Mouse (Mus musculus) forebrain, embryonic 13.5 days (tissue): ENCODE results near the gene Ptpre. TPM values are rescaled to one million over a fixed set of nuclear protein-coding genes. Genes with fewer than 3 reads are reported as not detected.
"Not testable (repeated sequence)": the region's sequence is repeated elsewhere in the genome, so short reads cannot be mapped to it uniquely, and the experiment has no call there.

Experiments used
- ATAC-seq: fragments of 200-750 bp; cut with Nextera tagmentation; 2 replicates; pipeline ENCODE4 v1.8.0; 2017
- H3K27ac ChIP-seq: fragments of 300-500 bp; sonication (generic); 2 replicates; pipeline ENCODE4 v1.5.1; 2015; ENCODE audit warnings: inconsistent platforms, mild to moderate bottlenecking, moderate library complexity
- H3K27me3 ChIP-seq: fragments of 300-500 bp; sonication (generic); 2 replicates; pipeline ENCODE4 v1.6.1; 2015; ENCODE audit warnings: mild to moderate bottlenecking, inconsistent platforms
- H3K36me3 ChIP-seq: fragments of 300-500 bp; sonication (generic); 2 replicates; pipeline ENCODE4 v1.6.1; 2015; ENCODE audit warnings: mild to moderate bottlenecking, inconsistent platforms; ENCODE audit not compliant: poor library complexity, severe bottlenecking
- H3K4me1 ChIP-seq: fragments of 300-500 bp; sonication (generic); 2 replicates; pipeline ENCODE4 v1.6.1; 2015; ENCODE audit warnings: inconsistent platforms
- H3K4me2 ChIP-seq: fragments of 300-500 bp; sonication (generic); 2 replicates; pipeline ENCODE4 v1.6.1; 2015; ENCODE audit warnings: inconsistent platforms, mild to moderate bottlenecking, moderate library complexity
- H3K4me3 ChIP-seq: fragments of 300-500 bp; sonication (generic); 2 replicates; pipeline ENCODE4 v1.5.1; 2015; ENCODE audit warnings: mild to moderate bottlenecking, inconsistent platforms
- H3K9ac ChIP-seq: fragments of 300-500 bp; sonication (generic); 2 replicates; pipeline ENCODE4 v1.6.1; 2015; ENCODE audit warnings: mild to moderate bottlenecking, inconsistent platforms
- H3K9me3 ChIP-seq: fragments of 300-500 bp; sonication (generic); replicated peaks from 2 replicates; pipeline ENCODE4 v1.6.1; 2016; ENCODE audit warnings: inconsistent platforms
- WGBS: fragments of 180-500 bp; shearing (Covaris S2); methylation state at CpG from one replicate; pipeline ENCODE4 v1.1.7; 2015; 5-methylcytosine and 5-hydroxymethylcytosine counted together
- polyA plus RNA-seq: library from polyadenylated mRNA; unstranded; fragments of >200 nt; fragmentation: Nextera tagmentation; extraction: Ambion mirVana; gene quantifications from 2 replicates; pipeline ENCODE4 v1.2.1, GENCODE M21; 2015

Ptpre gene
- polyA plus RNA-seq, 1 experiment from 2014 or later: 2.3 TPM

DNA sequence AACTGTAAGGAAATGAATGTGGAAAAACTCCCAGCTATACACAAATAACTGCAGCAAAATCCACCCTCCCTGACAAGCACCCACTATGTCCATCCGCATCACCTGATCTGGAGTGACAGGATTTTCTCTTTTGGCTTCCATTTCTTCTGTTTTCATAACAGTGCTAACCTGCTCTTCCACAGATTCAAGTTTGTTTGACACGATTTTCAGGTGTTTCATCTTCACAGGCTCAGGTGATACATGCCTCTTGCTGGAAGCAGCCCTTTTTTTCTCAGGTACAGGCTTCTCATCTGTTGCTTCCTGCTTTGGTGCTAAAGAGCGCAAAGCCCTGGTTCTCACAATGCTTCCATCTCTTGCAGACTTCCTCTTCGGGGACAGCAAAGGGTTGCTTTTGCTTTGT, 156.8 kb downstream of the Ptpre start:
- Histone ChIP-seq H3K27me3 (no peaks in the 10 kb centered on the region), H3K9me3 (no peaks in the 10 kb centered on the region), H3K36me3 (peaks cover 96% of the 10 kb centered on the region), H3K4me3 (no peak overlapping the region), H3K4me1 (no peaks in the 10 kb centered on the region), H3K4me2 (no peak overlapping the region), H3K9ac (no peak overlapping the region), H3K27ac (no peak overlapping the region)
- ATAC-seq: no peak
- 93% methylated on average over 4 of the region's 4 CpGs for WGBS

DNA sequence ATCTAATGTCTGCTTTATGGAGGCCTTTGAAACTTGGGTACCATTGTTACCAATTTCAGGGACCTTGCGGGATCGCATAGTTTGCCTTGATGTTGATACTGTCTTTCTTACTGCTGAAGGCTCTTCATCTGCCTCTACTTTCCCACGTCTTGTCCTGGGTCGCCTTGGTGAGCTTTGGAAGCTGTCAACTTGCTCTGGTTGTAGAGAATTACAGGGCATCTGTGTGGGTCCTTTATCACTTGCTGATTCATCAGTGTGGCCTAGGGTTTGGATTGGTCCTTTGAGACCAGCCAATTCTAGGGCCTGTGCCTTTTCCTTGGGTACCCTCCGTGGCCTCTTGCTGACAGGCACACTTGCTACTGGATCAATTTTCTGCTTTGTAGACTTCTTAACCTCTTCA, 157.5 kb downstream of the Ptpre start:
- no peak overlapping the region for H3K9ac ChIP-seq
- no peaks in the 10 kb centered on the region for H3K4me1 ChIP-seq
- no peak overlapping the region for H3K4me2 ChIP-seq
- no peak overlapping the region for H3K4me3 ChIP-seq
- H3K9me3 ChIP-seq: no peaks in the 10 kb centered on the region
- peaks cover 96% of the 10 kb centered on the region for H3K36me3 ChIP-seq
- no peak for ATAC-seq
- H3K27me3 ChIP-seq: no peaks in the 10 kb centered on the region
- no peak overlapping the region for H3K27ac ChIP-seq
- 94% methylated on average over 5 of the region's 5 CpGs for WGBS

DNA sequence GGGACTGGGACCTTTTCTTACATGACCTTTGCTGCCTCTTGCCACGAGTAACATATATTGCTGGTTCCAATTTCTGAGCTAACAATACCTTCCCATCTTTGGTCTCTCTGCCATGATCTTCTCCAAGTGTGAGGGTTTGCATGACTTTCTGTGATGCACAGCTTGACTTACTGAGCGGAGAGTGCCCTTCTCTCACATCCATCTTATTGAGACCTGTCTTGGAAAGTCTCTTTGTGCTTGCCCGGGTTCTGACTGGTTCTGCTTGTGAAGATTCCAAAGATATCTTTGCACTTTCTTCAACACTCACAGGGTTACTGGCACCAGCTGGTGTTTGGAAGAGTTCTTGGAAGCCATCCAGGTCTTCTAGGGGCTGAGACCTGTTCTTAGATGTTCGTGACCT, 158.8 kb downstream of the Ptpre start:
- Histone ChIP-seq H3K36me3 (peaks cover 97% of the 10 kb centered on the region), H3K9me3 (no peaks in the 10 kb centered on the region), H3K4me3 (no peak overlapping the region), H3K4me1 (no peaks in the 10 kb centered on the region), H3K27ac (no peak overlapping the region), H3K27me3 (no peaks in the 10 kb centered on the region), H3K9ac (no peak overlapping the region), H3K4me2 (no peak overlapping the region)
- WGBS: 89% methylated on average over 4 of the region's 4 CpGs
- no peak for ATAC-seq

DNA sequence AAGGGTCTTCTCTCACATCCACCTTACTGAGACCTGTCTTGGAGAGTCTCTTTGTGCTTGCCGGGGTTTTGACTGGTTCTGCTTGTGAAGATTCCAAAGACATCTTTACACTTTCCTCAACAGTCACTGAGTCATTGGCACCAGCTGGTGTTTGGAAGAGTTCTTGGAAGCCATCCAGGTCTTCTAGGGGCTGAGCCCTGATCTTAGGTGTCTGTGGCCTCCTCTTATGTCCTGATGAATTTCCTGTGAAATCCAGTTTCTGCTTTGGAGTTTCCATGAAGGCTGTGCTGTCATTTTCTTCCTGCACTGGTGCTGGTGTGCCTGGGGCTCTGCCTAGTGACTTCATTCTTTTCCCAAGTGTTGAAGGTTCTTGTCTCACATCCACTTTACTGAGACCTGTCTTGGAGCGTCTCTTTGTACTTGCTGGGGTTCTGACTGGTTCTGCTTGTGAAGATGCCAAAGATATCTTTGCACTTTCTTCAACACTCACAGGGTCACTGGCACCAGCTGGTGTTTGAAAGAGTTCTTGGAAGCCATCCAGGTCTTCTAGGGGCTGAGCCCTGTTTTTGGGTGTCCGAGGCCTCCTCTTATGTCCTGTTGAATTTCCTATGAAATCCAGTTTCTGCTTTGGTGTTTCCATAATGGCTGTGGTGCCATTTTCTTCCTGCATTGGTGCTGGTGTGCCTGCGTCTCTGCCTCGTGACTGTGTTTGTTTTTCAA, 159.9 kb downstream of the Ptpre start:
- not testable (repeated sequence) for H3K27me3 ChIP-seq, H3K4me2 ChIP-seq, H3K9me3 ChIP-seq, H3K4me3 ChIP-seq, H3K27ac ChIP-seq, H3K9ac ChIP-seq, ATAC-seq, H3K4me1 ChIP-seq
- H3K36me3 ChIP-seq: peaks cover 95% of the 10 kb centered on the region
- 93% methylated on average over 5 of the region's 5 CpGs for WGBS

DNA sequence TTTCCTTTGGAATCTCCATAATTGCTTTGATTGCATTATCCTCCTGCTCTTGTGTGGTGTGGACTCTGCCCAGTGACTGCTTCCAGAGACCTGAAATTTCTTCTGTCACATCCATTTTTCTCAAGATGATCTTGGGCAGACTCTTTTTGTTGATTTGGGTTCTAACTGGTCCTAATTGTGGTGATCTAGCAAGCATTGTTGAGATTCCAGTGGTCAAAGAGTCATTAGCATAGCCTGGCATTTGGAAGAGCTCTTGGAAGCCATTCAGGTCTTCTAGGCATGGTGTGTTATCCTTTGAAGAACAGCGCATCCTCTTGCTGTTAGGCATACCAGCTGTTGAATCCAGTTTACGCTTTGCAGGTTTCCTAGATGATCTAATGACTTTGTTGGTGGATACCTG, 161.1 kb downstream of the Ptpre start:
- Histone ChIP-seq H3K4me3 (no peak overlapping the region), H3K4me1 (no peaks in the 10 kb centered on the region), H3K36me3 (peaks cover 95% of the 10 kb centered on the region), H3K27ac (no peak overlapping the region), H3K4me2 (no peak overlapping the region), H3K9me3 (no peaks in the 10 kb centered on the region), H3K9ac (no peak overlapping the region), H3K27me3 (no peaks in the 10 kb centered on the region)
- ATAC-seq: no peak
- 98% methylated on average over 2 of the region's 2 CpGs for WGBS

DNA sequence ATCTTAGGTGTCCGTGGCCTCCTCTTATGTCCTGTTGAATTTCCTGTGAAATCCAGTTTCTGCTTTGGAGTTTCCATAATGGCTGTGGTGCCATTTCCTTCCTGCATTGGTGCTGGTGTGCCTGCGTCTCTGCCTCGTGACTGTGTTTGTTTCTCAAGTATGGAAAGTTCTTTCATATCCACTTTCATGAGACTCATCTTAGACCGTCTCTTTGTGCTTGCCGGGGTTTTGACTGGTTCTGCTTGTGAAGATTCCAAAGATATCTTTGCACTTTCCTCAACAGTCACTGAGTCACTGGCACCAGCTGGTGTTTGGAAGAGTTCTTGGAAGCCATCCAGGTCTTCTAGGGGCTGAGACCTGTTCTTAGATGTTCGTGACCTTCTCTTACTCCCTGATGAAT, 162.1 kb downstream of the Ptpre start:
- 88% methylated on average over 6 of the region's 6 CpGs for WGBS
- H3K36me3 ChIP-seq: peaks cover 97% of the 10 kb centered on the region
- H3K9me3 ChIP-seq, H3K9ac ChIP-seq, H3K27ac ChIP-seq, H3K4me2 ChIP-seq, H3K27me3 ChIP-seq, H3K4me3 ChIP-seq, H3K4me1 ChIP-seq, ATAC-seq: not testable (repeated sequence)

DNA sequence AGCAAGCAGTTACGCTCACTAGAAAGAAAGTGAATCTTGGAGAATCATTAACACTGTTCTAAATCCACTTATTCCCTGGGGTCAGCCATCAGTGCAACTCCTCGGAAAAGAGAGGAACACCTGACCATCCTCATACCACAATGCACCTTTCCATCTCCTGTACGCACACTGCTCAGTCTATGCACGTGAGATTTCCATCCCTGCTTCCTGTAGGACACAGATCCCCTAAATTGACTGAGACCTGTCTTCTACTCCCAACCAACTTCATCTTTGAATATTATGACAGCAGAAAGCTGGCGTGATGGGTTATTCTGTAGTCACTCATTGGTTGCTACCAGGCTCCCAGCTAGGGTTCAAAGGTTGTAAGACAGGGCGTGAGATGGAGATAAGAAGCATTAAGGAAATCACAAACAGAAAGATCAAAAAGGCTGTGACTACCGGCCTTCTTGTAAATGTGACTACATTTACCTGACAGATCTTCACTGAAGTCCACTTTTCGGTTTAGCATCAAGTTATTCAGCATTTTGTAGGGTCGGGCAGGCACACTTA, 166.4 kb downstream of the Ptpre start:
- Histone ChIP-seq H3K9ac (no peak overlapping the region), H3K4me3 (no peak overlapping the region), H3K4me2 (no peak overlapping the region), H3K36me3 (peaks cover 97% of the 10 kb centered on the region), H3K27ac (no peak overlapping the region), H3K9me3 (no peaks in the 10 kb centered on the region), H3K4me1 (no peaks in the 10 kb centered on the region), H3K27me3 (no peaks in the 10 kb centered on the region)
- ATAC-seq: no peak
- 94% methylated on average over 9 of the region's 9 CpGs for WGBS

DNA sequence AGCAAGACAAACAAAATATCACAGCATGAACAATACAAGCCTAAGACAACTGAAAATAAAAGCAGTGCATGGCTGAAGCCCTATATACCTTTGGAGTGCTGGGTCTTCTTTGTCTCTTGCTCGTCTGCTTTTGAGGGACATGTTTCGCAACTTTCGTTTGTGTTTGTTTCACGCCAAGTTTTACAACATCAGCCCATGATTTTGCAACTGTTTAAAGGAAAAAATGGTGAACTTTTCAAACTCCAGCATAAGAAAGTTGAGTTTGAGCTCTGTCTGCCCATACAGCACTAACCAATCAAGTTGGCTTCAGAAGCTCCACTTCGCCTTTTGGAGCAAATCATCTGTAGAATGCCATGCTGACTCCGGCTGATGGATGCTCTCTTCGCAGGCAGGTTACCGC, 167.0 kb downstream of the Ptpre start:
- H3K4me2 ChIP-seq: no peak overlapping the region
- H3K9me3 ChIP-seq: no peaks in the 10 kb centered on the region
- no peak overlapping the region for H3K27ac ChIP-seq
- peaks cover 97% of the 10 kb centered on the region for H3K36me3 ChIP-seq
- H3K9ac ChIP-seq: no peak overlapping the region
- H3K27me3 ChIP-seq: no peaks in the 10 kb centered on the region
- no peaks in the 10 kb centered on the region for H3K4me1 ChIP-seq
- 95% methylated on average over 8 of the region's 8 CpGs for WGBS
- ATAC-seq: no peak
- no peak overlapping the region for H3K4me3 ChIP-seq

DNA sequence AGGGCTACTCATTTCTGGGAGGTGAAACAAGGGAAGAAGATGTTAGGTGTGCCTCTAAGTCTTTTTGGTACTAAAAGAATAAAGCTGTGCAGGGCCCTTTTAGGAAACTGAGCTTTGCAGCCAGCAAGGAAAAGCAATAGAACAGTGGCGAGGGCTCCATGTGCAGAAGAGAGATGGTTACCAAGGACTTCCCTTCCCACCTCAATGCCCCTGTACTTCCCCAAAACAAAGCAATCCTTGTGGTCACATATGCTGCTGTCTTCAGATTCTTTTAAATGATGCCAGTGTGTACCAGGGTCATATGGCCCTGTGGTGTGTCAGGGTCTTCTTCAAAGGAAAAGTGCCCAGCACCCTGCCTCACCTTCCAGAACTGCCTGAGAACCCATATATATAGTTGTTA, 167.8 kb downstream of the Ptpre start:
- Histone ChIP-seq H3K9ac (no peak overlapping the region), H3K4me1 (no peaks in the 10 kb centered on the region), H3K4me2 (no peak overlapping the region), H3K9me3 (no peaks in the 10 kb centered on the region), H3K4me3 (no peak overlapping the region), H3K27me3 (no peaks in the 10 kb centered on the region), H3K27ac (no peak overlapping the region), H3K36me3 (peaks cover 93% of the 10 kb centered on the region)
- WGBS: 94% methylated on average over 1 of the region's 1 CpGs
- no peak for ATAC-seq

DNA sequence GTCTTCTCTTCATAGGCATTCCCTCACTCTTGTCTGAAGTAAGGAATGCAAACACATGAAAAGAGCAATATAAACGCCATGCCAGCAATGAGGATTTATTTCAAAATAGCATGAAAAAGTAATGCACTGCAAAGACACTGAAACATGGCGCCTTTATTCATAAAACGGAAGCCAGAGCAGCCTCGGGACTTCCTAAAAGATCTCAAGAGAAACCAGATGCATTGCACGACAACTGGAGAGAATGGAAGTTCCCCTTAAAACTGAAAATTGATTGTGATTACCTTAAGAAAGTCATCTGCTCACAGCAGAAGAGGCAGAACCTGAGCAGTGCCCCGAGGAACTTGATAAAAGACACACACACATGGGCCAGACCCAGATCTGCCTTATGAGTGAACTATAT, 168.5 kb downstream of the Ptpre start:
- H3K36me3 ChIP-seq: peaks cover 86% of the 10 kb centered on the region
- 96% methylated on average over 6 of the region's 6 CpGs for WGBS
- no peaks in the 10 kb centered on the region for H3K27me3 ChIP-seq

DNA sequence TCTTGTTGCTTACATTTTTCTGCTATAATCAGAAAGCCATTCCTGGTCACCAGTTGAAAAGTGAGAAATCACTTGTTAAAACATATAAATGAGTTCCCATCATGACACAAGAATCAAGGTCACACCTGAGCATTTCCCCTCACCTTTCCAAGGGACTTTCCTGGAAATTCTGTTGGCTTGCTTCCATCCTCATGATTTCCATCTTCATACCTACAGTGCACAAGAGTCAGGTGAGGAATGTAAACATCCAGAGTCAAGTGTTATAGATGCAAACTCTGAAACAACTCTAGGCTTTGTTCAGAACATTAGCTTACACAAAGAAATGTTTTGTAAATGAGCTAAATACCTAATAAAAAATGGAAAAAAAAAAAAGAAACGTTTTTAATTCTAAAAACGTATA, 173.4 kb downstream of the Ptpre start:
- Histone ChIP-seq H3K4me2 (no peak overlapping the region), H3K9me3 (no peaks in the 10 kb centered on the region), H3K27me3 (no peaks in the 10 kb centered on the region), H3K36me3 (peaks cover 40% of the 10 kb centered on the region), H3K9ac (no peak overlapping the region), H3K4me3 (no peak overlapping the region), H3K4me1 (peaks cover 29% of the 10 kb centered on the region), H3K27ac (no peak overlapping the region)
- no peak for ATAC-seq
- WGBS: 83% methylated on average over 2 of the region's 2 CpGs

More for the DNA sequence above, 168.5 kb downstream of the Ptpre start:
- no peaks in the 10 kb centered on the region for H3K4me1 ChIP-seq
- no peak overlapping the region for H3K27ac ChIP-seq
- no peak for ATAC-seq
- no peak overlapping the region for H3K4me3 ChIP-seq
- H3K9me3 ChIP-seq: no peaks in the 10 kb centered on the region
- H3K9ac ChIP-seq: no peak overlapping the region
- H3K4me2 ChIP-seq: no peak overlapping the region

DNA sequence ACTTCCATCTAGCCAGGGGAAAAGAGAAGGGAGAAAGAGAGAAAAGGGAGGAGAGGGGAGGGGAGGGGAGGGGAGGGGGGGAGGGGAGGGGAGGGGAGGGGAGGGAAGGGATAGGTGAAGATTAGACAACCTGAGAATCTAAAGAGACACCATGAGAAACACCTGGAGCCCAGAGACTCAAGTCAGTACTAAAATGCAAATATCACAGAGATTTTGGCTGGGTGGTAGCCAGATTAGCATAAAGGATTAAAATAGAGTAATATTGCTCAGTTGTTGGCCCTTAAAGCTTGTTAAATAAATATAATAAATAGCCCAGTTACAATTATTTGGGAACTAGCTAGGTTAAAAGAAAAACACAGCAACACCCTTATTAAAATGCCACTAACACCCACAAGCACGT, 175.3 kb downstream of the Ptpre start:
- 73% methylated on average over 1 of the region's 1 CpGs for WGBS

DNA sequence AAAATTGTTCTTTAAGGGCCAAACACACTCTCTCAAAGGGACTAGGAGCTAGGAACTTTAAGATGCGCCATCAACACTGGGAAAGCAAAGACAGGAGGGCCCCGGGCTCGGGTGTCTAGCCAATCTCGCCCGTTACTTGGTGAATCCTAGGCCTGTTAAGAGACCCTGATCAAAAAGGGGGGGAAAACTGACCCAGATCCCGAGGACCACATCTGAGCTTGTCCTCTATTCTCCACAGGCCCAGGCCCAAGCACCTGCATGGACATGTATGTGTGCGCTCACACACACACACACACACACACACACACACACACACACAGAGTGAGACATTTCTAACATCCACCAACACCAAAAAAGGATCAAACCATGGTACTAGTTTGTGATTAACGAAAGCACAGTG, 176.0 kb downstream of the Ptpre start:
- no peaks in the 10 kb centered on the region for H3K27me3 ChIP-seq
- peaks cover 35% of the 10 kb centered on the region for H3K4me1 ChIP-seq
- H3K9me3 ChIP-seq: no peaks in the 10 kb centered on the region
- no peak overlapping the region for H3K27ac ChIP-seq
- peak overlapping the region; percentile 72 for H3K4me2 ChIP-seq
- H3K4me3 ChIP-seq: peak overlapping the region; percentile 78
- H3K9ac ChIP-seq: peak overlapping the region; percentile 54
- WGBS: 66% methylated on average over 8 of the region's 8 CpGs
- ATAC-seq: no peak
- peaks cover 14% of the 10 kb centered on the region for H3K36me3 ChIP-seq

More for the DNA sequence above, 175.3 kb downstream of the Ptpre start:
- Histone ChIP-seq H3K36me3 (peaks cover 22% of the 10 kb centered on the region), H3K27me3 (no peaks in the 10 kb centered on the region), H3K4me3 (peak overlapping the region; percentile 78), H3K9ac (no peak overlapping the region), H3K4me1 (peaks cover 35% of the 10 kb centered on the region), H3K4me2 (peak overlapping the region; percentile 72), H3K9me3 (no peaks in the 10 kb centered on the region), H3K27ac (no peak overlapping the region)
- ATAC-seq: no peak
